Mouse (Mus musculus) c-Kit-positive CD71-negative TER-119-negative erythroid progenitor cells, embryonic 14.5 days (primary cell): ENCODE results near the gene 8030474K03Rik.
"Not testable (repeated sequence)": the region's sequence is repeated elsewhere in the genome, so short reads cannot be mapped to it uniquely, and the experiment has no call there.

Experiments
- DNase-seq: peaks from one replicate; pipeline ENCODE4 v3.0.0-alpha.2; 2013; ENCODE audit warnings: low read depth

Gene 8030474K03Rik

GRCm38 (mm10) chrX:101794342-101794741, at the start of gene 8030474K03Rik, which contains the start of gene Gm4779:
Gene 8030474K03Rik, plus strand, starts transcription at chrX:101794656.
Gene Gm4779, minus strand, starts transcription at chrX:101794423.
- no peak for DNase-seq

- no peak for DNase-seq
Measured at GRCm38 (mm10) chrX:101750144-101750543, 44.3 kb upstream of the 8030474K03Rik start.

DNA sequence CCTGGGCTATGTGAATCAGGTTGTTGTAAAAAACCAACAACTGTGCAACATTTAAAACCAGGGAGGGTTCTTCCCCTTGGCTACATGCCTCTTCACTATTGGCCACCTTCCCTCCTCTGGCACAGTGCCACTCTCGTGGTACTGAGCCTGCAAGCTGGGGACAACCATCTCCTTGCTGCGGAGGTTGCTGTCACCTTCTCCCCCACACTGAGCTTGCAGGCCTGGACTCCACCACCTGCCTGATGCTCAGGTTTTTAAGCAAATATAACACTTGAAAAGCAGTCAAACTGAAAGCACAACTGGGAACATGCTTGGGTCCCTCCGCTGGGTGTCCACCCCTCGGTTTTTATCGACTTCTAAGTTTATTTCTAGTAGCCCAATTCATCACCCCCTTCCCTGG, 40.0 kb upstream of the 8030474K03Rik start:
- no peak for DNase-seq

DNA sequence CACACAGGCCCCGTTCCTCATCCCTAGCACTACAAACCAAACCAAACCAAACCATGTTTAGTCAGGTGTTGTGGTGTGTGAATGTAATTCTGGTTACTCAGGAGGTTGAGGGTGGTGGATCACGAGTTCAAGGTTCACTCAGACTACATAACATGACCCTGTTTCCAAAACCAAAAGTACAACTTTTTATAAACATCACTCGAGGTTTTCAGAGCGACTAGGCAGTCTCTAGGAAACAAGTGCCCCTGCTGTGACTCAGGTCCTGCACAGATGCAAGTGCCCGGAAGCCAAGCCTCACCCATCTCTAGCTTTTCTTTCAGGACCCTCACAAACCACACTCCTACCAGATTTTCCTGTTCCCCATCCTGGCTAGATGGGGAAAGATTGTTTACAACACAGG, 29.8 kb upstream of the 8030474K03Rik start:
- no peak for DNase-seq

GRCm38 (mm10) chrX:101765111-101765510, 29.3 kb upstream of the 8030474K03Rik start:
- no peak for DNase-seq

- no peak for DNase-seq
Measured at GRCm38 (mm10) chrX:101767280-101767679, 27.2 kb upstream of the 8030474K03Rik start.

DNA sequence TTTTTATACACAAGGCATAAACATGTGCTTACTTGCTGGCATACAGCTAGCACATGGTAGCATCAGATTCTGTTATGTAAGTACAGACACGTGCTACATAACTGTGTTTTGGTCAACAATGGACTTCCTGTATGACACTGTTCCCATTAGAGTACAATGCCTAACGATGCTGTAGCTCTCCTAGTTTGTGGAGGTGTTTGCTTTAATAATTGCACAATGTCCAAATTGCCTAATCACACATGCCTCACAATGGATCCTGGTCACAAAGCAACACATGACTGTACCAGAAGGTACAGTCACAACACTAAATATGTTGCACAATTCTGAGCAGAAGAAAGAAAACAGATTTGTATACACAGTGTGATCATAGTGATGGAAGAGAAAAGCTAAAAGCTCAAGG, 25.0 kb upstream of the 8030474K03Rik start:
- no peak for DNase-seq

GRCm38 (mm10) chrX:101770307-101770706, 24.1 kb upstream of the 8030474K03Rik start:
- peak; percentile 23 for DNase-seq

- DNase-seq = peak; percentile 39
Measured at GRCm38 (mm10) chrX:101772035-101772434, 22.4 kb upstream of the 8030474K03Rik start.

- DNase-seq = peak; percentile 26
Measured at GRCm38 (mm10) chrX:101791551-101791950, 2.9 kb upstream of the 8030474K03Rik start.

GRCm38 (mm10) chrX:101805512-101805911, 11.1 kb downstream of the 8030474K03Rik start:
- DNase-seq = peak; percentile 16

DNA sequence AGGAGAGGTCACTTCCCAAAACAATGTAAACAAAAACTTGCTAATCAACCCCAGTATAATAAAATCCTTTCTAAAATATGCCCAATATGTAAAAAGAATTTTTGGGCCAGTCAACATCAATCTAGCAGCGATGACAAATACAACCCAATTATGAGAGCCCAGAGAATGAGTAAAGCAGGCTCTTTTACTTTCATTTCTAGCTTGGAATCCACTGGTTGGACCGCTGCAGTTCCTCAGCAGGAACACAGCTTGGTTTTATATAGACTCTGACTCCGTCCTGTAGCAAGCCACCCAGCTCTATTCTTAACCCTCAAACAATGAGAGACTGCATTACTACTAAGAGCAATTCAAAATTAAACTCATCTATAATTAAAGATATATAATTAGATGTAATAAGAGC, 17.3 kb downstream of the 8030474K03Rik start:
- no peak for DNase-seq

DNA sequence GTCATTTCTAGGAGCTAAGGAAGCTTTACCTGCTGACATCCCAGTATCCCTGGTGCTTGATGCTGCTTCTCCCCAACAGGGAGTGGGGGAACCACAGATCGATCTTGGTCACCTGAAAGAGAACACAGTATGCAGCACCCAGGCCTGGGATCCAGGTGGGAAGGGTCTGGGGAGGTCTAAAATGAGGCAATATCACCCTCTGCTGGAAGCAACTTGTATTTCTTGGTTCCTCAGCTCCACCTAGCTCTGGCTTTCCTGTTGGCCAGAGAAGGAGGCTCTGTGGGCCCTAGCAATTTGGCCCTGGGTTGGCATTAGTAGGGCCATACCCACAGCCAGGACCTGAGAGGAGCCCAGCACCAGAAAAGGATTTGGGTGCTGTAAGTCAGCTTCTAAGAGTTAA, 24.7 kb downstream of the 8030474K03Rik start:
- peak; percentile 2 for DNase-seq

DNA sequence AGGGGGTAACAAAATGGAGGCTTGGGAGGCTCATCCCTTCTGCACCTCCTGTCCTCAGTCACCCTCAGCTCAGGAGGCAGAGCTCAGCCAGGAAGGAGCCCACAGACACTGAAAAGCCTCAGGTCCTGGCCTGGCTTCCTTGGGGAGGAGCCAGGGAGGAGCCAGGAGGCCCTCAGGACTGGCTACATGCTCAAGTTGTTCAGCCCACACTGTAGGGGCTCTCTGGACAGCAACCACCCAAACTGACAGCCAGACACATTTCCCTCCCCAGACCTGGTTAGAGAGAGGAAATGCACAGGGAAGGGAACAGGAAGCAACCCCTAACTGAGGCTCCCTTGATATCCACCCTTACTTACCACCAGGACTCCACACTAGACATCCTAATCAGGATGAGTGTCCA, 25.5 kb downstream of the 8030474K03Rik start:
- not testable (repeated sequence) for DNase-seq

- DNase-seq = no peak
Measured at GRCm38 (mm10) chrX:101847191-101847795, 52.8 kb downstream of the 8030474K03Rik start.
